ENCODE assay signal across 9 mouse cellular contexts in the genomic region with DNA sequence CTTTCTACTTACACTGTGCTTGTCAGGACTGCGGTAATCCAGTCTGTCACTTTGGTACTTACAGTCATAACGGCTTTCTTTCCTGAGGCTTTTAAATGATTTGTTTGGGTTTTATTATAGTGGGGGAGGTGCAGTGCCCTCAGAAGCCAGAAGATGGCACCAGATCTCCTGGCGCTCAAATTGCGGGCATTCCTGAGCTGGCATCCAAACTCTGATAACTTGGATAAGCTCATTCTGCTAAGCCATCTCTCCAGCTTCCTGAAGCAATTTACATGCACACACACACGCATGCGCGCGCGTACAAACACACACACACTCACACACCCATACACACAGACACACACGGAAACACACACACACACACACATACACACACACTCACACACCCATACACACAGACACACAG. TPM values are rescaled to one million over a fixed set of nuclear protein-coding genes. Genes with fewer than 3 reads are reported as not detected.
DNase-seq lines count a peak whose midpoint lies in the region; ATAC-seq and TF ChIP-seq lines count a peak whose summit lies in the region.
"Had no signal": no experiment of that assay in that cellular context is flagged by ENCODE, and none has a peak within 500 bp of the region (broad histone marks: within the 10 kb centered on the region; RNA-seq: fewer than 3 reads in every experiment).

No protein-coding gene starts in this region.

- TF ChIP-seq POLR2A in heart, adult 2 months (IDR thresholded peaks at IDR 0.05; ENCODE audit: insufficient read depth, low read depth, low read length): no peak

- peak; percentile 83; the same call in 1 of the 2 replicates for TF ChIP-seq EP300 in heart, adult 2 months (IDR thresholded peaks at IDR 0.05; ENCODE audit: insufficient read depth, low read depth, low read length)

- no peaks in the 10 kb centered on the region for H3K79me2 ChIP-seq in heart, adult 2 months (replicated peaks; ENCODE audit: control insufficient read depth, insufficient read depth, low read length)

- H3K36me3 ChIP-seq in embryonic facial prominence, embryonic 14.5 days (ENCODE audit: control insufficient read depth, insufficient read depth, low read length): no peaks in the 10 kb centered on the region
- no peaks in the 10 kb centered on the region for H3K36me3 ChIP-seq in heart, adult 2 months (ENCODE audit: control insufficient read depth, insufficient read depth, low read length)
- H3K36me3 ChIP-seq in kidney, postnatal 0 days (ENCODE audit: insufficient read depth, low read length): no peaks in the 10 kb centered on the region
- no peaks in the 10 kb centered on the region for H3K36me3 ChIP-seq in liver, embryonic 12.5 days
- H3K36me3 ChIP-seq in stomach, embryonic 16.5 days (ENCODE audit: control insufficient read depth, insufficient read depth, low read length): no peaks in the 10 kb centered on the region
- H3K36me3 ChIP-seq: limb, embryonic 15.5 days had no signal

- H3K4me1 ChIP-seq in embryonic facial prominence, embryonic 14.5 days (ENCODE audit: control insufficient read depth, insufficient read depth, low read length): no peaks in the 10 kb centered on the region
- H3K4me1 ChIP-seq in heart, adult 2 months (ENCODE audit: control insufficient read depth, insufficient read depth, low read length): peaks cover 4% of the 10 kb centered on the region
- H3K4me1 ChIP-seq in kidney, postnatal 0 days (replicated peaks; ENCODE audit: insufficient read depth, low read length): no peaks in the 10 kb centered on the region
- H3K4me1 ChIP-seq in liver, embryonic 12.5 days: peaks cover 81% of the 10 kb centered on the region
- peaks cover 6% of the 10 kb centered on the region; the same call in 1 of the 2 replicates for H3K4me1 ChIP-seq in stomach, embryonic 16.5 days (ENCODE audit: control insufficient read depth, insufficient read depth, low read length)

- intact Hi-C loops in heart, adult 2 months (cut with DNase I): loop anchor here (2.0 to 5.0 kb wide), 2 partner anchors 115 to 255 kb away; no protein-coding TSS in a partner anchor

- peak; percentile 83 for DNase-seq in CD4-positive, CD25-positive, alpha-beta regulatory T cell, adult 2 months (ENCODE audit: low read depth, low spot score)
- DNase-seq in adrenal gland, postnatal 25 days: peak; percentile 60
- DNase-seq in embryonic facial prominence, embryonic 14.5 days (ENCODE audit: low spot score): peak; percentile 86
- peak; percentile 51 to 74 for DNase-seq in heart, adult 2 months
- peak; percentile 85 for DNase-seq in kidney, postnatal 0 days (ENCODE audit: low spot score)
- DNase-seq in natural killer cell, adult 2 months (ENCODE audit: low spot score in 2 of 2): peak; percentile 23 to 50

- TF ChIP-seq CTCF in heart, adult 2 months (IDR thresholded peaks at IDR 0.05): peak; percentile 87
- peak; percentile 92 for TF ChIP-seq CTCF in kidney, postnatal 0 days (IDR thresholded peaks at IDR 0.05; ENCODE audit: low read depth)

- H3K9me3 ChIP-seq in embryonic facial prominence, embryonic 14.5 days (ENCODE audit: control insufficient read depth, low read length): no peaks in the 10 kb centered on the region
- H3K9me3 ChIP-seq in kidney, postnatal 0 days (replicated peaks; ENCODE audit: low read length): no peaks in the 10 kb centered on the region
- H3K9me3 ChIP-seq in liver, embryonic 12.5 days (replicated peaks): no peaks in the 10 kb centered on the region
- no peaks in the 10 kb centered on the region for H3K9me3 ChIP-seq in stomach, embryonic 16.5 days (replicated peaks; ENCODE audit: control insufficient read depth, low read length)
- H3K9me3 ChIP-seq: limb, embryonic 15.5 days had no signal

- H3K9ac ChIP-seq in embryonic facial prominence, embryonic 14.5 days (ENCODE audit: low read depth, low read length): no peak overlapping the region
- H3K9ac ChIP-seq in heart, adult 2 months (ENCODE audit: low read depth, low read length): no peak overlapping the region
- H3K9ac ChIP-seq in kidney, postnatal 0 days (ENCODE audit: low read depth, low read length): no peak overlapping the region
- peak overlapping the region; percentile 61 for H3K9ac ChIP-seq in liver, embryonic 12.5 days
- no peak overlapping the region; the same call in 1 of the 2 replicates for H3K9ac ChIP-seq in stomach, embryonic 16.5 days (ENCODE audit: low read length)
- H3K9ac ChIP-seq: limb, embryonic 15.5 days had no signal

- H3K4me3 ChIP-seq in embryonic facial prominence, embryonic 14.5 days (ENCODE audit: low read depth, low read length): no peak overlapping the region
- no peak overlapping the region for H3K4me3 ChIP-seq in heart, adult 2 months
- H3K4me3 ChIP-seq in kidney, postnatal 0 days (replicated peaks; ENCODE audit: low read depth, low read length): no peak overlapping the region
- H3K4me3 ChIP-seq in liver, embryonic 12.5 days: peak overlapping the region; percentile 24; the same call in 1 of the 2 replicates
- H3K4me3 ChIP-seq in stomach, embryonic 16.5 days (replicated peaks; ENCODE audit: low read length): no peak overlapping the region
- H3K4me3 ChIP-seq: limb, embryonic 15.5 days had no signal

- H3K27ac ChIP-seq in embryonic facial prominence, embryonic 14.5 days (replicated peaks; ENCODE audit: low read depth, low read length): no peak overlapping the region
- no peak overlapping the region for H3K27ac ChIP-seq in heart, adult 2 months
- H3K27ac ChIP-seq in kidney, postnatal 0 days: no peak overlapping the region
- H3K27ac ChIP-seq in liver, embryonic 12.5 days: peak overlapping the region; percentile 93
- H3K27ac ChIP-seq in stomach, embryonic 16.5 days (ENCODE audit: low read length): peak overlapping the region; percentile 18; the same call in 1 of the 2 replicates
- H3K27ac ChIP-seq: limb, embryonic 15.5 days had no signal

- peak; percentile 60; the same call in 1 of the 2 replicates for ATAC-seq in embryonic facial prominence, embryonic 14.5 days (ENCODE audit: low read depth)
- ATAC-seq in kidney, postnatal 0 days (replicated peaks; ENCODE audit: low FRiP score, low read depth): peak; percentile 43; the same call in 1 of the 2 replicates
- ATAC-seq in liver, embryonic 12.5 days: no peak
- 0 out of 2 replicates have a peak, but pooled peaks have one; percentile 52 for ATAC-seq in stomach, embryonic 16.5 days (ENCODE audit: insufficient read depth, low FRiP score)

- H3K27me3 ChIP-seq in embryonic facial prominence, embryonic 14.5 days (replicated peaks; ENCODE audit: control insufficient read depth, insufficient read depth, low read length): no peaks in the 10 kb centered on the region
- H3K27me3 ChIP-seq in heart, adult 2 months (ENCODE audit: control insufficient read depth, insufficient read depth, low read length): no peaks in the 10 kb centered on the region
- no peaks in the 10 kb centered on the region for H3K27me3 ChIP-seq in kidney, postnatal 0 days (ENCODE audit: insufficient read depth, low read length)
- H3K27me3 ChIP-seq in liver, embryonic 12.5 days (replicated peaks): no peaks in the 10 kb centered on the region
- H3K27me3 ChIP-seq in stomach, embryonic 16.5 days (ENCODE audit: control insufficient read depth, insufficient read depth, low read length): no peaks in the 10 kb centered on the region
- H3K27me3 ChIP-seq: limb, embryonic 15.5 days had no signal

- 15% methylated on average over 10 of the region's 10 CpGs for WGBS in embryonic facial prominence, embryonic 14.5 days
- 14% methylated on average over 10 of the region's 10 CpGs for whole genome bisulfite sequencing in heart, adult 2 months
- 21% methylated on average over 10 of the region's 10 CpGs for WGBS in kidney, postnatal 0 days
- WGBS in liver, embryonic 12.5 days (ENCODE audit: insufficient replicate concordance): 25% methylated on average over 10 of the region's 10 CpGs
- WGBS in stomach, embryonic 16.5 days: 19% methylated on average over 10 of the region's 10 CpGs

- H3K4me2 ChIP-seq in embryonic facial prominence, embryonic 14.5 days (ENCODE audit: low read depth, low read length): no peak overlapping the region
- no peak overlapping the region for H3K4me2 ChIP-seq in kidney, postnatal 0 days (ENCODE audit: low read length)
- peak overlapping the region; percentile 66 for H3K4me2 ChIP-seq in liver, embryonic 12.5 days
- H3K4me2 ChIP-seq in stomach, embryonic 16.5 days (ENCODE audit: low read depth, low read length): no peak overlapping the region
- H3K4me2 ChIP-seq: limb, embryonic 15.5 days had no signal

RNA-seq across cellular contexts. Expression of a gene that starts 9.1 kb away (rescaled TPM):
- total RNA-seq in adrenal gland, postnatal 25 days (2021): 14.1 and 20.2 TPM in 2 replicates
- polyA plus RNA-seq in embryonic facial prominence, embryonic 14.5 days (2014; fragmentation: Nextera tagmentation; extraction: Ambion mirVana): 21.8 and 22.8 TPM in 2 replicates
- total RNA-seq in heart, adult 2 months (2021): 10 to 100 TPM; 15.3 to 16.5 TPM
- 10.3 and 12.4 TPM in 2 replicates for polyA plus RNA-seq in heart, adult 2 months (2012; rRNA removed)
- 22.1 and 24.0 TPM in 2 replicates for polyA plus RNA-seq in kidney, postnatal 0 days (2015; fragmentation: Nextera tagmentation; extraction: Ambion mirVana)
- polyA plus RNA-seq in liver, embryonic 12.5 days (2016; fragmentation: Nextera tagmentation; extraction: Ambion mirVana): 13.4 and 14.7 TPM in 2 replicates
- polyA plus RNA-seq in stomach, embryonic 16.5 days (2015; fragmentation: Nextera tagmentation; extraction: Ambion mirVana): 28.9 and 32.4 TPM in 2 replicates

RNA-seq across cellular contexts. Expression of a gene that starts 18.4 kb away (rescaled TPM):
- total RNA-seq in adrenal gland, postnatal 25 days (2021): 2.9 and 4.5 TPM in 2 replicates
- polyA plus RNA-seq in embryonic facial prominence, embryonic 14.5 days (2014; fragmentation: Nextera tagmentation; extraction: Ambion mirVana): 113 and 147 TPM in 2 replicates
- total RNA-seq in heart, adult 2 months (2021): 1 to 10 TPM; 7.4 to 8.7 TPM
- 5.4 and 9.1 TPM in 2 replicates for polyA plus RNA-seq in heart, adult 2 months (2012; rRNA removed)
- 10.5 and 11.3 TPM in 2 replicates for polyA plus RNA-seq in kidney, postnatal 0 days (2015; fragmentation: Nextera tagmentation; extraction: Ambion mirVana)
- 1.4 and 1.7 TPM in 2 replicates for polyA plus RNA-seq in liver, embryonic 12.5 days (2016; fragmentation: Nextera tagmentation; extraction: Ambion mirVana)
- polyA plus RNA-seq in stomach, embryonic 16.5 days (2015; fragmentation: Nextera tagmentation; extraction: Ambion mirVana): 15.6 and 16.7 TPM in 2 replicates

RNA-seq across cellular contexts. Expression of a gene that starts 42.0 kb away (rescaled TPM):
- total RNA-seq in adrenal gland, postnatal 25 days (2021): not detected in 2 replicates
- polyA plus RNA-seq in embryonic facial prominence, embryonic 14.5 days (2014; fragmentation: Nextera tagmentation; extraction: Ambion mirVana): not detected in 2 replicates
- total RNA-seq in heart, adult 2 months (2021): not detected
- not detected in 2 replicates for polyA plus RNA-seq in heart, adult 2 months (2012; rRNA removed)
- not detected in 2 replicates for polyA plus RNA-seq in kidney, postnatal 0 days (2015; fragmentation: Nextera tagmentation; extraction: Ambion mirVana)
- polyA plus RNA-seq in liver, embryonic 12.5 days (2016; fragmentation: Nextera tagmentation; extraction: Ambion mirVana): 0.08 and 0.10 TPM in 2 replicates
- polyA plus RNA-seq in stomach, embryonic 16.5 days (2015; fragmentation: Nextera tagmentation; extraction: Ambion mirVana): not detected in 2 replicates
- polyA plus RNA-seq: limb, embryonic 15.5 days had no signal

Comparison
In these comparisons a context has a peak if more than half of its experiments do, and no peak if none do; other contexts are left out.
1. H3K27ac ChIP-seq: peak in liver, embryonic 12.5 days (single experiment) and stomach, embryonic 16.5 days (single experiment); none in embryonic facial prominence, embryonic 14.5 days (single experiment), heart, adult 2 months (single experiment) and kidney, postnatal 0 days (single experiment).
2. Peak in every context shown above with its lines, with median percentiles within 50 percentile points of each other: DNase-seq.